Mouse (Mus musculus): ENCODE measurements around the gene 4930568D16Rik. TPM values are rescaled to one million over a fixed set of nuclear protein-coding genes. Genes with fewer than 3 reads are reported as not detected.

Gene 4930568D16Rik
- total and polyA plus RNA-seq, 3 experiments: not detected

Other genes starting within 250 kb of the 4930568D16Rik start
- 100 to 1,000 TPM; 209 to 246 TPM for gene Rab14, start 166.6 kb downstream of the 4930568D16Rik start, total RNA-seq (2021)
- 3,789 and 4,325 TPM in 2 replicates for gene Rab14, start 166.6 kb downstream of the 4930568D16Rik start, polyA plus RNA-seq (2012; rRNA removed)
- gene Gsn, start 111.3 kb downstream of the 4930568D16Rik start, total RNA-seq (2021): 1,000 to 10,000 TPM in 1 of 2 experiments, 100 to 1,000 TPM in 1; 335 to 1,033 TPM
- 607 and 810 TPM in 2 replicates for gene Gsn, start 111.3 kb downstream of the 4930568D16Rik start, polyA plus RNA-seq (2012; rRNA removed)
- 10 to 100 TPM; 50.4 to 54.6 TPM for gene Stom, start 30.8 kb downstream of the 4930568D16Rik start, total RNA-seq (2021)
- 14.1 and 15.0 TPM in 2 replicates for gene Stom, start 30.8 kb downstream of the 4930568D16Rik start, polyA plus RNA-seq (2012; rRNA removed)
- gene 4930402F06Rik, start 29.4 kb upstream of the 4930568D16Rik start, total RNA-seq (2021): not detected
- gene 4930402F06Rik, start 29.4 kb upstream of the 4930568D16Rik start, polyA plus RNA-seq (2012; rRNA removed): not detected in 2 replicates
- gene Ggta1, start 95.5 kb upstream of the 4930568D16Rik start, total RNA-seq (2021): 10 to 100 TPM; 11.4 to 12.1 TPM
- gene Ggta1, start 95.5 kb upstream of the 4930568D16Rik start, polyA plus RNA-seq (2012; rRNA removed): 3.3 and 4.5 TPM in 2 replicates
- 10 to 100 TPM; 69.4 to 82.3 TPM for gene Dab2ip, start 190.5 kb upstream of the 4930568D16Rik start, total RNA-seq (2021)
- gene Dab2ip, start 190.5 kb upstream of the 4930568D16Rik start, polyA plus RNA-seq (2012; rRNA removed): 191 and 192 TPM in 2 replicates